Mouse (Mus musculus) C2C12 (cell line): ENCODE data around the gene Rnf141. TPM values are rescaled to one million over a fixed set of nuclear protein-coding genes. Genes with fewer than 3 reads are reported as not detected.

Experiments
- H3K27me3 ChIP-seq: one replicate; pipeline ENCODE4 v1.6.1; 2011; ENCODE audit not compliant: control insufficient read depth, insufficient read depth, insufficient read length
- H3K36me3 ChIP-seq: one replicate; pipeline ENCODE4 v1.6.1; 2011; ENCODE audit not compliant: control insufficient read depth, insufficient read depth
- H3K4me3 ChIP-seq: one replicate; pipeline ENCODE4 v1.5.1; 2011; ENCODE audit warnings: mild to moderate bottlenecking, control low read depth; ENCODE audit not compliant: poor library complexity, insufficient read depth, severe bottlenecking
- H3K79me2 ChIP-seq: one replicate; pipeline ENCODE4 v1.6.1; 2011; ENCODE audit not compliant: control insufficient read depth, insufficient read depth
- H3K79me3 ChIP-seq: one replicate; pipeline ENCODE4 v1.6.1; 2011; ENCODE audit warnings: low read depth, control low read depth
- H3ac ChIP-seq: one replicate; pipeline ENCODE3; 2011; ENCODE audit warnings: low read depth; ENCODE audit not compliant: control insufficient read depth, insufficient read length
- CEBPB ChIP-seq: IDR thresholded peaks from one replicate; pipeline ENCODE4 v1.6.1; 2011; ENCODE audit warnings: low read depth, mild to moderate bottlenecking, control low read depth, moderate library complexity
- CTCF ChIP-seq: IDR thresholded peaks from one replicate; pipeline ENCODE4 v1.5.1; 2011; ENCODE audit not compliant: control insufficient read depth, insufficient read depth, insufficient read length
- FOSL1 ChIP-seq: IDR thresholded peaks from one replicate; pipeline ENCODE4 v1.8.0; 2011; ENCODE audit warnings: mild to moderate bottlenecking, low read length; ENCODE audit not compliant: poor library complexity, insufficient read depth, severe bottlenecking
- MAX ChIP-seq: IDR thresholded peaks from one replicate; pipeline ENCODE4 v1.6.1; 2011; ENCODE audit warnings: mild to moderate bottlenecking, control low read depth
- MYOD1 ChIP-seq: IDR thresholded peaks from one replicate; pipeline ENCODE4 v1.6.1; 2011; ENCODE audit warnings: low read depth; ENCODE audit not compliant: control insufficient read depth, insufficient read length
- MYOG ChIP-seq: IDR thresholded peaks from one replicate; pipeline ENCODE4 v1.6.1; 2011; ENCODE audit not compliant: control insufficient read depth, insufficient read length; ENCODE audit errors: extremely low read depth
- USF1 ChIP-seq: IDR thresholded peaks from one replicate; pipeline ENCODE4 v1.6.1; 2011; ENCODE audit warnings: low read depth, mild to moderate bottlenecking, control low read depth, moderate library complexity
- polyA plus RNA-seq: library from polyadenylated mRNA; unstranded; fragments of >200 nt; fragmentation: generic; extraction: Trizol; gene quantifications from one replicate; pipeline ENCODE4 v1.2.1, GENCODE M21; 2012; ENCODE audit warnings: missing spikeins

Gene Rnf141
- polyA plus RNA-seq, 1 experiment, result 9.7 TPM

DNA sequence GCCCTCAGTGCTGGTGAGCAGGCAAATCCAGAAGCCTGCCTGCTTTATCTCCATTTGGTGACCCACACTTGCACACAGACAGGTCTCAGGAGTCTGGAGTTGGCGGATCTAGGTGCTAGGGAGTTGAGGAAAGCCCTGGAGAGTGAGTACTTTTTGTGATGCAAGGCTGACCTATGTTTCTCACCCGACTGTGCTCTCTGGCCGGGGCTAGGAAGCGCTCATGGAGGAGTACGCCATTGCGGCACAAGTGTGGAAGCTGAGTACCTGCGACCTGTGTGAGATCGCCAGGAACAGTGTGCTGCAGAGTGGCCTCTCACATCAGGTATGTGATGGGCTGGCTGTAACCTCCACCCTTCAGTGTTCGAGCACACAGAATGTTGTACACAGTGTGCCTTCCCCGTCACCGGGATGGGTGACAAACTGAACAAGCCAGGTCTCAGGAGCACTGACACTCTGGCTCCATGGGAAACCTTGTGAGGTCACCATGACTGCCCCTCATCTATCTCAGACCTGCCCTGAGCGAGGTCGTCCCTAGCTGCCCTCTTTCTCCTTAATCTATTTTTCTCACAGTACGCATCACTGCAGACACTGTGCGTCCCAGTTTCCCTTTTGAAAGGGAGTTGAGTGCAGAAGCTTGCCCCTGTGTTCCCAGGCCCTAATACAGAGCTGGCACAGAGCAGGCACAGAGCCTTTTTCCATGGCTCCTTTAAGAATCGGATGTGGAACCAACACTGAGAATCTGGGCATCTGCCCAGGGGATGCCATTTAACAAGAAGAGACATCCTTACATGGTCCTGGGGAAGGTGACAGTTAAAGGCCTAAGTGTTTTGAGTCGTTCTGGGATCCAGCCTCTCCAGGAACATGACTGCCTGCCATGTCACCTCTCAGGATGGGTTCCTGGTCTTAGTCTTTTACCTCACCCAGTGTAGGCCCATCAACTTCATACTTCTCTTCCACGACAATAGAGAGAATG lies 34.4 kb downstream of the Rnf141 start:
- TF ChIP-seq FOSL1 (no peak), MYOG (no peak), MAX (no peak), USF1 (no peak), CEBPB (no peak), CTCF (no peak), MYOD1 (no peak)
- H3ac ChIP-seq, result no peak overlapping the region
- H3K4me3 ChIP-seq, result no peak overlapping the region

DNA sequence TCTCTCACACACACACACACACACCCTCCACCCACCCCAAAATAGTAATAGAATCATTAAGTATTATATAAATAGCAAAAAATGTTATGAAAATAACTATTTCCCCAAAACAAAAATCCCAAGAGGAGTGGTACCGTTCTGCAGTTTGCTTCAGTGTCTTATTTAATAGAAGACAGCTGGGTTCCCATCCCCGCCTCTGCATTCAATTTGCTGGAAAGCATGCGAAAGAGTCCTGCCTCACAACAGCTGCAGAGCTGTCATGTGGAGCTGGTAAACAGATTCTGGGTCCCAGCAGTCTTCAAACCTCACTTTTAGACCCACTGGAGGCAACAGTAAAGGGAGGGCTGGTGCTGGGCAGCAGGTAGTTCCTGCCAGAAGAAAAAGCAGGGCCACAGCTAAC lies 35.3 kb downstream of the Rnf141 start:
- no peaks in the 10 kb centered on the region for H3K79me3 ChIP-seq
- no peak for TF ChIP-seq MYOG
- TF ChIP-seq MYOD1, result no peak
- TF ChIP-seq USF1, result no peak
- TF ChIP-seq CTCF, result no peak
- TF ChIP-seq FOSL1, result no peak

More for the DNA sequence above, 34.4 kb downstream of the Rnf141 start:
- no peaks in the 10 kb centered on the region for H3K27me3 ChIP-seq
- peaks cover 30% of the 10 kb centered on the region for H3K36me3 ChIP-seq
- no peaks in the 10 kb centered on the region for H3K79me2 ChIP-seq
- H3K79me3 ChIP-seq, result no peaks in the 10 kb centered on the region

DNA sequence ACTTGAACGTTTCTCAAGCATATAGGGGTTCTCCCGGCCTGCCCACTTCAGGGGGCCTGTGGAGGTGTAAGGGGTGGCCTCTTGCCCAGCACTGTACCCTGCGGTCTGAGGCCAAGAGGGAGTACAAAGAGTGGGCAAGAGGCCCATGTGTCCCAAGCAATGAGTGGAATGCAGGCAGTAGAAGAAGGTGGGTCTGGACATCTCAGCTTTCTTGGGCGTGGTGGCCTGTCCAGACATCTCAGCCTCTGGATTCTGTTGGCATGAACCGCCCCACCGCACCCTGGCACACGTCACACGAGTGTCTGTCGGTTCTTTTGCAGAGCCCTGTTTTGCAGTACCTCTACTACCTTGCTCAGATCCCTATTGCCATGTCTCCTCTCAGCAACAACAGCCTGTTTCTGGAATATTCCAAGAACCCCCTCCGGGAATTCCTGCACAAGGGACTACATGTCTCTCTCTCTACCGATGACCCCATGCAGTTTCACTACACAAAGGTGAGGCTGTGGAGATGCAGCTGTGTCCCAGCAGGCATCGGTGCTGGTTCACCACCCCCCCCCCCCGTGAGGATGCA lies 36.7 kb downstream of the Rnf141 start:
- H3K27me3 ChIP-seq, result no peaks in the 10 kb centered on the region
- no peaks in the 10 kb centered on the region for H3K79me2 ChIP-seq
- peaks cover 22% of the 10 kb centered on the region for H3K36me3 ChIP-seq
- no peak overlapping the region for H3ac ChIP-seq
- TF ChIP-seq FOSL1, result no peak
- TF ChIP-seq MYOD1, result no peak
- no peak for TF ChIP-seq USF1
- no peaks in the 10 kb centered on the region for H3K79me3 ChIP-seq
- no peak overlapping the region for H3K4me3 ChIP-seq

More for the DNA sequence above, 35.3 kb downstream of the Rnf141 start:
- H3ac ChIP-seq, result no peak overlapping the region
- H3K27me3 ChIP-seq, result no peaks in the 10 kb centered on the region
- H3K79me2 ChIP-seq, result no peaks in the 10 kb centered on the region
- peaks cover 30% of the 10 kb centered on the region for H3K36me3 ChIP-seq
- H3K4me3 ChIP-seq, result no peak overlapping the region

DNA sequence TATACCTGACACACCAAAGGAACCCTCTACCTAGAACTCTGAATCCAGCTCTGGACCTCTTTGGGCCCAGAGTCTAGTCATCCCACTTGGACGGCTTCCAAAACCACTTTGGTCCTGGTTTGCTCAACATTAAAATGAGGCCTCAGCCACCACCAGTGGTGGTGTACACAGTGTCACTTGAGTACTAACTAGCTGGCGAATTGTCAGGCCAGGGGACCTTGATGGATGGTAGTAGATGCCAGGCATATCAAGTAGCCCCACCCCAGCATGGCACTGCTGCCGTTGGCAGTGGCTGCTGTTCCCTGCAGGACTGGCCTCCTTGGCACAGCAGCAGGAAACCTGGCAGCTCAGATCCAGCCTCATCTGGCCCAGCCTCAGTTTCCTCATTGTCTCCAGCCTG lies 40.0 kb downstream of the Rnf141 start:
- Histone ChIP-seq H3K27me3 (no peaks in the 10 kb centered on the region), H3K79me2 (no peaks in the 10 kb centered on the region), H3ac (no peak overlapping the region), H3K79me3 (no peaks in the 10 kb centered on the region), H3K4me3 (no peak overlapping the region), H3K36me3 (peaks cover 7% of the 10 kb centered on the region)
- no peak for TF ChIP-seq MYOG
- TF ChIP-seq MAX, result no peak
- TF ChIP-seq MYOD1, result no peak
- TF ChIP-seq CEBPB, result no peak
- TF ChIP-seq FOSL1, result no peak
- TF ChIP-seq USF1, result no peak
- TF ChIP-seq CTCF, result no peak

GRCm38 (mm10) chr7:110803131-110803530 lies 41.1 kb downstream of the Rnf141 start:
- H3K36me3 ChIP-seq, result peaks cover 12% of the 10 kb centered on the region
- TF ChIP-seq MYOD1 (no peak), CEBPB (no peak), CTCF (no peak)
- no peaks in the 10 kb centered on the region for H3K79me2 ChIP-seq
- no peak overlapping the region for H3K4me3 ChIP-seq
- H3ac ChIP-seq, result no peak overlapping the region
- no peaks in the 10 kb centered on the region for H3K27me3 ChIP-seq
- H3K79me3 ChIP-seq, result no peaks in the 10 kb centered on the region

DNA sequence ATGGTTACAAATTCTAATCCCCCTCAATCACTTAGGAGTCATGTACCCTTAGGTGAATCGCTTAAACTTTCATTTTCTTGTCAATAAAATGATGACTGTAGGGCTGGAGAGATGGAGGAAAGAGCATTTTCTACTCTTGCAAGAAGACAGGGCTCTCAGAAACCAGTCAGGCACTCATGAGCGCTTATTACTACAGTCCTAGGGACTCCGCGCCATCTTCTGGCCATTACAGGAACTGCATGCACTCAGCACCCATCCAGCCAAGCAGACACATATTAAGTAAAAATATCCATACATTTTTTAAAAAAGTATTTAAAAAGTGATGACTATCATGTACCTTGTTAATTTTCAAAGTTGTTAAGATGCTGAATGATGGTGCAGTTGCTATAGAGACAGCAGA lies 43.2 kb downstream of the Rnf141 start:
- Histone ChIP-seq H3K27me3 (no peaks in the 10 kb centered on the region), H3K36me3 (peaks cover 13% of the 10 kb centered on the region), H3K79me3 (no peaks in the 10 kb centered on the region), H3K79me2 (no peaks in the 10 kb centered on the region), H3ac (no peak overlapping the region), H3K4me3 (no peak overlapping the region)
- TF ChIP-seq MAX (no peak), CTCF (peak; percentile 58)
